Mouse (Mus musculus) midbrain, postnatal 0 days (tissue): Measurements from ENCODE around the gene Adamts15. TPM values are rescaled to one million over a fixed set of nuclear protein-coding genes. Genes with fewer than 3 reads are reported as not detected.
A peak's percentile ranks its signal among the peaks of the same experiment; 100 is the strongest.

ENCODE experiments used
- ATAC-seq: fragments of 200-750 bp; cut with Nextera tagmentation; 2 replicates; pipeline ENCODE4 v1.8.0; 2017; ENCODE audit warnings: moderate number of reproducible peaks, mild to moderate bottlenecking, moderate TSS enrichment, moderate library complexity; ENCODE audit not compliant: low FRiP score
- DNase-seq: peaks from one replicate; pipeline ENCODE4 v3.0.0-alpha.2; 2015; ENCODE audit warnings: low spot score
- H3K27ac ChIP-seq: fragments of 300-500 bp; sonication (generic); 2 replicates; pipeline ENCODE4 v1.5.1; 2014; ENCODE audit warnings: low read depth, mild to moderate bottlenecking, low read length, mixed read lengths
- H3K27me3 ChIP-seq: fragments of 300-500 bp; sonication (generic); 2 replicates; pipeline ENCODE4 v1.6.1; 2014; ENCODE audit warnings: low read length, control low read depth, mixed read lengths; ENCODE audit not compliant: insufficient read depth
- H3K36me3 ChIP-seq: fragments of 300-500 bp; sonication (generic); 2 replicates; pipeline ENCODE4 v1.6.1; 2014; ENCODE audit warnings: low read length, control low read depth, mixed read lengths; ENCODE audit not compliant: insufficient read depth
- H3K4me1 ChIP-seq: fragments of 300-500 bp; sonication (generic); 2 replicates; pipeline ENCODE4 v1.6.1; 2014; ENCODE audit warnings: mild to moderate bottlenecking, control low read depth, antibody characterized with exemption, low read length, mixed read lengths; ENCODE audit not compliant: insufficient read depth
- H3K4me2 ChIP-seq: fragments of 300-500 bp; sonication (generic); 2 replicates; pipeline ENCODE4 v1.6.1; 2014; ENCODE audit warnings: low read depth, mild to moderate bottlenecking, low read length, mixed read lengths; ENCODE audit not compliant: poor library complexity, severe bottlenecking
- H3K4me3 ChIP-seq: fragments of 300-500 bp; sonication (generic); 2 replicates; pipeline ENCODE4 v1.5.1; 2014; ENCODE audit warnings: low read depth, mild to moderate bottlenecking, low read length, moderate library complexity
- H3K9ac ChIP-seq: fragments of 300-500 bp; sonication (generic); replicated peaks from 2 replicates; pipeline ENCODE4 v1.6.1; 2014; ENCODE audit warnings: mild to moderate bottlenecking, low read length, moderate library complexity, mixed read lengths; ENCODE audit not compliant: poor library complexity, severe bottlenecking
- H3K9me3 ChIP-seq: fragments of 300-500 bp; sonication (generic); 2 replicates; pipeline ENCODE4 v1.6.1; 2016; ENCODE audit warnings: low read length, control low read depth
- CTCF ChIP-seq: IDR thresholded peaks from 2 replicates; pipeline ENCODE4 v1.5.1; 2016; ENCODE audit warnings: antibody characterized with exemption, mild to moderate bottlenecking
- WGBS: fragments of 180-500 bp; shearing (Covaris S2); extraction: QIAGEN DNeasy Blood & Tissue Kit; methylation state at CpG from one replicate; pipeline ENCODE4 v1.1.7; 2014; 5-methylcytosine and 5-hydroxymethylcytosine counted together
- polyA plus RNA-seq: library from polyadenylated mRNA; unstranded; fragments of >200 nt; fragmentation: Nextera tagmentation; extraction: Ambion mirVana; gene quantifications from 2 replicates; pipeline ENCODE4 v1.2.1, GENCODE M21; 2015
- total RNA-seq: library from RNA; depleted of rRNA; stranded (reverse); fragments of >200 nt; gene quantifications from 2 replicates; pipeline ENCODE4 v1.2.3, GENCODE M21; 2014

Adamts15 gene
- total and polyA plus RNA-seq, 2 experiments from 2014 or later, result 4.7 to 18.3 TPM

- Histone ChIP-seq H3K4me2 (no peak overlapping the region), H3K36me3 (peaks cover 25% of the 10 kb centered on the region), H3K27me3 (no peaks in the 10 kb centered on the region), H3K4me3 (no peak overlapping the region), H3K4me1 (no peaks in the 10 kb centered on the region), H3K9ac (no peak overlapping the region), H3K27ac (no peak overlapping the region), H3K9me3 (no peaks in the 10 kb centered on the region)
- WGBS, result 97% methylated on average over 5 of the region's 5 CpGs
- DNase-seq, result no peak
- no peak for TF ChIP-seq CTCF
- ATAC-seq, result no peak
Observed at GRCm38 (mm10) chr9:30903266-30903665, 19.0 kb downstream of the Adamts15 start.

GRCm38 (mm10) chr9:30902641-30903040, 19.6 kb downstream of the Adamts15 start:
- Histone ChIP-seq H3K9me3 (no peaks in the 10 kb centered on the region), H3K4me2 (no peak overlapping the region), H3K4me3 (no peak overlapping the region), H3K4me1 (no peaks in the 10 kb centered on the region), H3K27ac (no peak overlapping the region), H3K9ac (no peak overlapping the region), H3K36me3 (peaks cover 25% of the 10 kb centered on the region), H3K27me3 (no peaks in the 10 kb centered on the region)
- 95% methylated on average over 7 of the region's 7 CpGs for WGBS
- no peak for DNase-seq
- no peak for ATAC-seq
- no peak for TF ChIP-seq CTCF

- no peak for DNase-seq
- H3K27me3 ChIP-seq, result no peaks in the 10 kb centered on the region
- H3K9me3 ChIP-seq, result no peaks in the 10 kb centered on the region
- no peak for TF ChIP-seq CTCF
- WGBS, result 96% methylated on average over 19 of the region's 19 CpGs
- H3K27ac ChIP-seq, result no peak overlapping the region
- no peak for ATAC-seq
- no peak overlapping the region for H3K4me2 ChIP-seq
- H3K9ac ChIP-seq, result no peak overlapping the region
- H3K36me3 ChIP-seq, result peaks cover 25% of the 10 kb centered on the region
- no peaks in the 10 kb centered on the region for H3K4me1 ChIP-seq
- no peak overlapping the region for H3K4me3 ChIP-seq
Observed at GRCm38 (mm10) chr9:30902152-30902551, 20.1 kb downstream of the Adamts15 start.

GRCm38 (mm10) chr9:30897169-30897568, 25.1 kb downstream of the Adamts15 start:
- WGBS, result 70% methylated on average over 2 of the region's 2 CpGs
- Histone ChIP-seq H3K9ac (no peak overlapping the region), H3K27ac (no peak overlapping the region), H3K36me3 (peaks cover 13% of the 10 kb centered on the region), H3K4me1 (no peaks in the 10 kb centered on the region), H3K9me3 (no peaks in the 10 kb centered on the region), H3K27me3 (no peaks in the 10 kb centered on the region), H3K4me2 (no peak overlapping the region), H3K4me3 (no peak overlapping the region)
- no peak for TF ChIP-seq CTCF
- DNase-seq (no peak), ATAC-seq (no peak)

GRCm38 (mm10) chr9:30896752-30897151, 25.5 kb downstream of the Adamts15 start:
- H3K36me3 ChIP-seq, result peaks cover 9% of the 10 kb centered on the region; the same call in 1 of the 2 replicates
- no peak overlapping the region for H3K27ac ChIP-seq
- ATAC-seq (no peak), DNase-seq (peak; percentile 70)
- H3K9me3 ChIP-seq, result no peaks in the 10 kb centered on the region
- 64% methylated on average over 5 of the region's 5 CpGs for WGBS
- H3K9ac ChIP-seq, result no peak overlapping the region
- H3K27me3 ChIP-seq, result no peaks in the 10 kb centered on the region
- no peak for TF ChIP-seq CTCF
- no peak overlapping the region for H3K4me2 ChIP-seq
- no peaks in the 10 kb centered on the region for H3K4me1 ChIP-seq
- H3K4me3 ChIP-seq, result no peak overlapping the region

- 75% methylated on average over 3 of the region's 3 CpGs for WGBS
- Histone ChIP-seq H3K27me3 (no peaks in the 10 kb centered on the region), H3K4me3 (no peak overlapping the region), H3K27ac (no peak overlapping the region), H3K36me3 (peaks cover 2% of the 10 kb centered on the region; the same call in 1 of the 2 replicates), H3K9ac (no peak overlapping the region), H3K4me2 (no peak overlapping the region), H3K4me1 (no peaks in the 10 kb centered on the region), H3K9me3 (no peaks in the 10 kb centered on the region)
- DNase-seq (peak; percentile 65), ATAC-seq (no peak)
- no peak for TF ChIP-seq CTCF
Observed at GRCm38 (mm10) chr9:30895618-30896017, 26.6 kb downstream of the Adamts15 start.
